Mouse (Mus musculus) megakaryocyte progenitor cell, adult 5-6 weeks (primary cell): Measurements from ENCODE around the gene Mfsd5. TPM values are rescaled to one million over a fixed set of nuclear protein-coding genes. Genes with fewer than 3 reads are reported as not detected.

Experiments
- ATAC-seq: replicated peaks from 2 replicates; pipeline ENCODE4 v1.8.0; 2016; ENCODE audit warnings: mild to moderate bottlenecking, moderate TSS enrichment, inconsistent platforms; ENCODE audit not compliant: poor library complexity
- total RNA-seq, 2 experiments: library from RNA; stranded (forward) in 1 of 2; stranded (reverse) in 1 of 2; fragments of 157-497, 149-512 nt in 1 of 2; fragments of 200-1000 nt in 1 of 2; gene quantifications; 2 replicates each; pipeline versions ENCODE4 v1.2.3 to v1.2.4; 2015 to 2017

Gene Mfsd5
- total RNA-seq (2015) (28.2 and 33.0 TPM in 2 replicates), total RNA-seq (2017) (17.8 and 25.5 TPM in 2 replicates)

- ATAC-seq, result peak; percentile 89
These were observed at the start of gene Mfsd5 for GRCm38 (mm10) chr15:102279092-102279782. TSS of gene Mfsd5 (plus strand) at chr15:102279454.

GRCm38 (mm10) chr15:102230408-102231321, 48.6 kb upstream of the Mfsd5 start:
- ATAC-seq, result peak; percentile 29

- ATAC-seq, result peak; percentile 82
These were observed 47.5 kb upstream of the Mfsd5 start, which contains the start of gene Itgb7 for GRCm38 (mm10) chr15:102231748-102232147. TSS of gene Itgb7 (minus strand) at chr15:102231944.

- no peak for ATAC-seq
These were observed 46.5 kb upstream of the Mfsd5 start for GRCm38 (mm10) chr15:102232764-102233163.

GRCm38 (mm10) chr15:102233896-102234295, 45.4 kb upstream of the Mfsd5 start:
- ATAC-seq, result 0 out of 2 replicates have a peak, but pooled peaks have one; percentile 23

GRCm38 (mm10) chr15:102235371-102236027, 43.8 kb upstream of the Mfsd5 start:
- no peak for ATAC-seq

GRCm38 (mm10) chr15:102238543-102239259, 40.6 kb upstream of the Mfsd5 start:
- ATAC-seq, result no peak

GRCm38 (mm10) chr15:102239260-102239590, 40.0 kb upstream of the Mfsd5 start:
- ATAC-seq, result peak; percentile 77

- no peak for ATAC-seq
These were observed 39.4 kb upstream of the Mfsd5 start for GRCm38 (mm10) chr15:102239851-102240250.

- no peak for ATAC-seq
These were observed 38.6 kb upstream of the Mfsd5 start for GRCm38 (mm10) chr15:102240607-102241006.

- no peak for ATAC-seq
These were observed 36.6 kb upstream of the Mfsd5 start for GRCm38 (mm10) chr15:102242404-102243228.

GRCm38 (mm10) chr15:102243229-102244190, 35.7 kb upstream of the Mfsd5 start:
- peak; percentile 70 for ATAC-seq

- no peak for ATAC-seq
These were observed 34.7 kb upstream of the Mfsd5 start for GRCm38 (mm10) chr15:102244306-102245191.

GRCm38 (mm10) chr15:102245461-102245881, 33.8 kb upstream of the Mfsd5 start:
- no peak for ATAC-seq

GRCm38 (mm10) chr15:102245891-102246741, 33.1 kb upstream of the Mfsd5 start:
- ATAC-seq, result peak; percentile 51

GRCm38 (mm10) chr15:102246866-102247251, 32.4 kb upstream of the Mfsd5 start:
- ATAC-seq, result peak; percentile 48
